Mouse (Mus musculus): ENCODE results near the gene Ggta1. TPM values are rescaled to one million over a fixed set of nuclear protein-coding genes. Genes with fewer than 3 reads are reported as not detected.
"Not testable (repeated sequence)": the region's sequence is repeated elsewhere in the genome, so short reads cannot be mapped to it uniquely, and the experiment has no call there.

Ggta1 gene
- polyA plus RNA-seq, 1 experiment from 2014 or later: 6.1 TPM

- H3K4me1 ChIP-seq (ENCODE audit: control insufficient read depth, insufficient read depth, low read length): peaks cover 9% of the 10 kb centered on the region
Observed at GRCm38 (mm10) chr2:35459316-35459715, 3.7 kb downstream of the Ggta1 start.

DNA sequence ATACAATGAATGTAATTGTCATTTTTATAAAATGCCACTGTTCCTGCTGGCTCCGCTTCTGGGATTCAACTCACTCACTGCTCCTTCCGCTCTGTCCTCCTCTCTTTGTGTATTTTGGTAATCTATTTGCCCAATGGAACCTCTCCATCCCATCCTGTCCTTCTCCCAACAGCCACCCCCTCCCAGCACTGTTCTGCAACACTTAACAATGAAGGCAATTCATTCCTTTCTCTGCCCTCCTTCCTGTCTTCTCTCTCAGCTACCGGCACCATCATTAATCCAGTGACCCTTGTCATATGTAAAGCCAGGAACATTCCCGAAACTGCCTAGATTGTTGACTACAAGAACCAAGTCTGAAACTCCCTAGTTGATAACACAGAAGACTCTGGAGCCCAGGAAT, 4.6 kb downstream of the Ggta1 start:
- Histone ChIP-seq H3K9ac (ENCODE audit: low read depth, low read length) (no peak overlapping the region), H3K4me2 (ENCODE audit: low read length) (no peak overlapping the region), H3K27me3 (ENCODE audit: control insufficient read depth, insufficient read depth, low read depth, low read length) (no peaks in the 10 kb centered on the region), H3K27ac (ENCODE audit: low read length) (no peak overlapping the region), H3K4me3 (ENCODE audit: low read depth, low read length) (no peak overlapping the region), H3K4me1 (ENCODE audit: control insufficient read depth, insufficient read depth, low read length) (peaks cover 9% of the 10 kb centered on the region), H3K9me3 (replicated peaks; ENCODE audit: control insufficient read depth, low read length, poor library complexity, severe bottlenecking) (no peaks in the 10 kb centered on the region), H3K36me3 (ENCODE audit: control insufficient read depth, insufficient read depth, low read length) (no peaks in the 10 kb centered on the region)
- no peak for ATAC-seq
- WGBS: 76% methylated on average over 4 of the region's 4 CpGs

More at GRCm38 (mm10) chr2:35459316-35459715, 3.7 kb downstream of the Ggta1 start:
- no peak for ATAC-seq
- no peak overlapping the region for H3K9ac ChIP-seq (ENCODE audit: low read depth, low read length)
- no peaks in the 10 kb centered on the region for H3K9me3 ChIP-seq (replicated peaks; ENCODE audit: control insufficient read depth, low read length, poor library complexity, severe bottlenecking)
- H3K27me3 ChIP-seq (ENCODE audit: control insufficient read depth, insufficient read depth, low read depth, low read length): no peaks in the 10 kb centered on the region
- no peak overlapping the region for H3K27ac ChIP-seq (ENCODE audit: low read length)
- H3K36me3 ChIP-seq (ENCODE audit: control insufficient read depth, insufficient read depth, low read length): no peaks in the 10 kb centered on the region
- H3K4me3 ChIP-seq (ENCODE audit: low read depth, low read length): no peak overlapping the region
- H3K4me2 ChIP-seq (ENCODE audit: low read length): no peak overlapping the region

DNA sequence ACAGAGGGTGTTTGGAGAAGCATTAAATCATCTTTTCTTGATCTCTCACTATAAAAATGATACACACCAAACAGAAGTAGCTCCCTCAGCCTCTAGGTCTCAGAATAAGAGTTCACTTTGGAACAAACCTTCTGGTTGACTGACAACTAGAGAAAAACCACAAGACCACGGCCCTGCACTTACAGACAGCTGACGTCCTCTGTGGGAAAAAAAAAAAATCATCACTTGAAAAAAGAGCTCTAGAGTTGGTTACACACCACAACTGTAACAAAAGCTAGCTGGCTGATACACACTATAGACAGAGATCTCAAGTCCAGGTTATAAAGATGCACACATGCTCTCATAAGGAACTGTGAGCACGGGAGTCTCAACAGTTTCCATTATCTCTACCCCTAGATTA, 9.3 kb downstream of the Ggta1 start:
- no peak overlapping the region for H3K9ac ChIP-seq (ENCODE audit: low read depth, low read length)
- WGBS: 74% methylated on average over 3 of the region's 3 CpGs
- no peaks in the 10 kb centered on the region for H3K27me3 ChIP-seq (ENCODE audit: control insufficient read depth, insufficient read depth, low read depth, low read length)
- ATAC-seq: no peak
- no peaks in the 10 kb centered on the region for H3K4me1 ChIP-seq (ENCODE audit: control insufficient read depth, insufficient read depth, low read length)
- no peaks in the 10 kb centered on the region for H3K36me3 ChIP-seq (ENCODE audit: control insufficient read depth, insufficient read depth, low read length)
- no peak overlapping the region for H3K4me3 ChIP-seq (ENCODE audit: low read depth, low read length)
- no peaks in the 10 kb centered on the region for H3K9me3 ChIP-seq (replicated peaks; ENCODE audit: control insufficient read depth, low read length, poor library complexity, severe bottlenecking)
- H3K27ac ChIP-seq (ENCODE audit: low read length): no peak overlapping the region
- no peak overlapping the region for H3K4me2 ChIP-seq (ENCODE audit: low read length)

- H3K27me3 ChIP-seq (ENCODE audit: control insufficient read depth, insufficient read depth, low read depth, low read length); H3K4me1 ChIP-seq (ENCODE audit: control insufficient read depth, insufficient read depth, low read length); H3K9ac ChIP-seq (ENCODE audit: low read depth, low read length); H3K9me3 ChIP-seq (replicated peaks; ENCODE audit: control insufficient read depth, low read length, poor library complexity, severe bottlenecking); ATAC-seq; H3K4me3 ChIP-seq (ENCODE audit: low read depth, low read length); H3K27ac ChIP-seq (ENCODE audit: low read length); H3K36me3 ChIP-seq (ENCODE audit: control insufficient read depth, insufficient read depth, low read length); H3K4me2 ChIP-seq (ENCODE audit: low read length): not testable (repeated sequence)
- 96% methylated on average over 6 of the region's 6 CpGs for WGBS
Observed at GRCm38 (mm10) chr2:35452695-35453094, 10.3 kb downstream of the Ggta1 start.

- ATAC-seq: no peak
- 90% methylated on average over 5 of the region's 5 CpGs for WGBS
Observed at GRCm38 (mm10) chr2:35451484-35452050, 11.5 kb downstream of the Ggta1 start.

DNA sequence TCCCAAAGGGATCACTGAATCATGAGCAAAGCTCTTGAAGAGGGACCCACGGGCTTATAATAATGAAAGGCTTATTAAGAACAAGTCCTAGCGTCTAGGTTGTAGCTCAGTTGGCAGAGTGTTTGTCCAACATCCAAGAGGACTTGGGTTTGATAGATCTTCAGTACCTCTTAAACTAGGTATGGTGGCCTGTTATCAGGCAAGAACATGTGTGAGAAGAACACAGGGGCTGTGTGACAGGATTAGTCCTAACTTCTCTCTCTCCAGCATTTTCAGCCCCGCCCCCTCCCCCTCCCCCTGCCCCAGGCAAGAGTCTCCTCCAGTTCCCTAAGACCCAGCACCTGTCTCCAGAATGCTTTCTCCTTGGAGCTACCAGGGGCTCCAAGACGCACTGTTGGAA, 12.2 kb downstream of the Ggta1 start:
- no peaks in the 10 kb centered on the region for H3K9me3 ChIP-seq (replicated peaks; ENCODE audit: control insufficient read depth, low read length, poor library complexity, severe bottlenecking)
- no peak overlapping the region for H3K4me2 ChIP-seq (ENCODE audit: low read length)
- no peak overlapping the region for H3K9ac ChIP-seq (ENCODE audit: low read depth, low read length)
- no peaks in the 10 kb centered on the region for H3K27me3 ChIP-seq (ENCODE audit: control insufficient read depth, insufficient read depth, low read depth, low read length)
- H3K36me3 ChIP-seq (ENCODE audit: control insufficient read depth, insufficient read depth, low read length): no peaks in the 10 kb centered on the region
- no peak for ATAC-seq
- no peak overlapping the region for H3K4me3 ChIP-seq (ENCODE audit: low read depth, low read length)
- 77% methylated on average over 4 of the region's 4 CpGs for WGBS
- no peaks in the 10 kb centered on the region for H3K4me1 ChIP-seq (ENCODE audit: control insufficient read depth, insufficient read depth, low read length)
- H3K27ac ChIP-seq (ENCODE audit: low read length): no peak overlapping the region

More at GRCm38 (mm10) chr2:35451484-35452050, 11.5 kb downstream of the Ggta1 start:
- H3K9me3 ChIP-seq (replicated peaks; ENCODE audit: control insufficient read depth, low read length, poor library complexity, severe bottlenecking): no peaks in the 10 kb centered on the region
- H3K27ac ChIP-seq (ENCODE audit: low read length): no peak overlapping the region
- H3K4me3 ChIP-seq (ENCODE audit: low read depth, low read length): no peak overlapping the region
- no peak overlapping the region for H3K4me2 ChIP-seq (ENCODE audit: low read length)
- no peaks in the 10 kb centered on the region for H3K4me1 ChIP-seq (ENCODE audit: control insufficient read depth, insufficient read depth, low read length)
- no peaks in the 10 kb centered on the region for H3K36me3 ChIP-seq (ENCODE audit: control insufficient read depth, insufficient read depth, low read length)
- no peak overlapping the region for H3K9ac ChIP-seq (ENCODE audit: low read depth, low read length)
- H3K27me3 ChIP-seq (ENCODE audit: control insufficient read depth, insufficient read depth, low read depth, low read length): no peaks in the 10 kb centered on the region

DNA sequence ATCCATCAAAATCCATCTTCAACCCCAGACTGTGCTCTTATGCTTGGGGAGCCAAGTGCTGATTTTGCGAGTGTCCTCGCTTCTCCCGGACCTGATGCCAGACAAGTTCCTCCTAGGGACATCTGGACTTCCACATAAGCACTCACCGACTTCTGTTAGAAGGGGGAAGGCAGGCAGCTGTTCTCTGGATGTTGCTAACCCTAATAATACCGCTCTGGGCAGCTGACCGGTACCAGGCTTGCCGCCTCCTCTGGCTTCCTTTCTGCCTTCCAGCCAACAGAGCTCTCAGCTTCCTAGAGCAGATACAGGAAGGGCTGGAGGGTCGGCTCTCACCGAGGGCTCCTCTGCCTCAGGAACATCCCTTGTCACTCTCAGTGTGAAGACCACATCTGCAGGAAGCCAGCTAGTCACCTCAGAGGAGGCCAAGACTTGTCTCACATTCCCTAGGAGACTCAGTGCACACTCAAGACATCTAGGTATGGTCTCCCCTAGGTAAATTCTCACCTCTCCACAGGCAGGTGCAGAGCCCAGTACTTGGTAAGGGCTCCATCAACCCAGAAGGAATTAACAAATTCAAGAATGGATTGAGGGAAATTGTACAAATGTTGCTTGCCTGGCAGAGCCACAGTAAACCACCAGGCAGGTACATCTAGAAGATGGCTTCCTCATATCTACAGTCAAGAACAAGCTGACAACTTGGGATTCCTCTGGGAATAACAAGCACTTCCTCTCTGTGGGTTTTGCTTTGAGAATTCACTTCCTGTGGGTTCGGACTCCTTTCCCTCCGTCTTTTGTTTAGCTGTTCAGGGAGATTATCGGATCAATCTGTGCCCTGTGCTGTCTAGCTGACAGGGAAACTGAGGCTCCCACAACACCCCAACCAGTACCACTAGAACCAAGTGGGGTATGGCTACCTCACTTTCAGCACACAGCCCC, 13.1 kb downstream of the Ggta1 start:
- Histone ChIP-seq H3K9me3 (replicated peaks; ENCODE audit: control insufficient read depth, low read length, poor library complexity, severe bottlenecking) (no peaks in the 10 kb centered on the region), H3K4me2 (ENCODE audit: low read length) (no peak overlapping the region), H3K36me3 (ENCODE audit: control insufficient read depth, insufficient read depth, low read length) (no peaks in the 10 kb centered on the region), H3K27me3 (ENCODE audit: control insufficient read depth, insufficient read depth, low read depth, low read length) (no peaks in the 10 kb centered on the region), H3K4me1 (ENCODE audit: control insufficient read depth, insufficient read depth, low read length) (no peaks in the 10 kb centered on the region), H3K9ac (ENCODE audit: low read depth, low read length) (no peak overlapping the region), H3K4me3 (ENCODE audit: low read depth, low read length) (no peak overlapping the region), H3K27ac (ENCODE audit: low read length) (no peak overlapping the region)
- no peak for ATAC-seq
- whole genome bisulfite sequencing: 89% methylated on average over 12 of the region's 12 CpGs

DNA sequence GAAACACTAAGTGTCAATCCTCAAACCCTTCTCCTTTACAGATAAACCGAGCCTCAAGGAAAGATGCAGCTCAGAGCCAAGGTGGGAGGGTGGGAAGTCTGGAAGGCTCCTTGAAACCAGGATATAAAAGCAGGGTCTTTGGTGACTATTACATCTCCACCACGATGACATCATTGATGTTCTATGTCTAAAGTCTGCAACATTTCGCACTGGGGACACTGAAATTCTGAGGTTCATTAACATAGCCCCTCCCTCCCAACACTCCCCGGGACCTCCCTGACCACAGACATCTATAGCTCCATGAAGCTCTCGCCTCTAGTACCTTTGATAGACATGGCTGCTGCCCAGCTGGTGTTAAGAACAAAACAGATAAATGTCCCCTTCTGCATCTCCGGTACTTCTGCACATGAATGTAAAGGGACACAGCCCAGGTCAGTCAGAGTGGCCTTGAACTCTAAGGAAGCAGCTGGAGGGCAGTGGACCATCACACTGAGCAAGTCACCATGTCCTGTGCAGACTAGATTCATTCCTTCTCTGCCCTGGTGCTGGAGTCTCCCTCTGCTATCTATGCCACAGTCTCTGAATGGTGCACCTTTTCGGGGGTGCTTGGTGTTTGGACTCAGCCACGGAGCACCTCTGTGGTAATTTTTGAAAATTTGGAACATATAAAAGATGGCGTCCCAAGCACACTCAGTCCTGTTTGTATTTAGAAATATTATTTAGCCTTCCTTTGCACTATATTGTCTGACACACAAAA, 13.9 kb downstream of the Ggta1 start:
- no peak overlapping the region for H3K4me2 ChIP-seq (ENCODE audit: low read length)
- 87% methylated on average over 9 of the region's 9 CpGs for WGBS
- H3K4me3 ChIP-seq (ENCODE audit: low read depth, low read length): no peak overlapping the region
- no peaks in the 10 kb centered on the region for H3K27me3 ChIP-seq (ENCODE audit: control insufficient read depth, insufficient read depth, low read depth, low read length)
- ATAC-seq: no peak
- no peak overlapping the region for H3K9ac ChIP-seq (ENCODE audit: low read depth, low read length)
- H3K9me3 ChIP-seq (replicated peaks; ENCODE audit: control insufficient read depth, low read length, poor library complexity, severe bottlenecking): no peaks in the 10 kb centered on the region
- H3K27ac ChIP-seq (ENCODE audit: low read length): no peak overlapping the region
- no peaks in the 10 kb centered on the region for H3K4me1 ChIP-seq (ENCODE audit: control insufficient read depth, insufficient read depth, low read length)
- H3K36me3 ChIP-seq (ENCODE audit: control insufficient read depth, insufficient read depth, low read length): no peaks in the 10 kb centered on the region

All from midbrain, embryonic 16.5 days (tissue).